Mouse (Mus musculus): Measurements from ENCODE around the gene Olfr384. TPM values are rescaled to one million over a fixed set of nuclear protein-coding genes. Genes with fewer than 3 reads are reported as not detected.
"Not testable (repeated sequence)": the region's sequence is repeated elsewhere in the genome, so short reads cannot be mapped to it uniquely, and the experiment has no call there.

Olfr384 gene
- not detected in 2 replicates for polyA plus RNA-seq (2012; rRNA removed)

DNA sequence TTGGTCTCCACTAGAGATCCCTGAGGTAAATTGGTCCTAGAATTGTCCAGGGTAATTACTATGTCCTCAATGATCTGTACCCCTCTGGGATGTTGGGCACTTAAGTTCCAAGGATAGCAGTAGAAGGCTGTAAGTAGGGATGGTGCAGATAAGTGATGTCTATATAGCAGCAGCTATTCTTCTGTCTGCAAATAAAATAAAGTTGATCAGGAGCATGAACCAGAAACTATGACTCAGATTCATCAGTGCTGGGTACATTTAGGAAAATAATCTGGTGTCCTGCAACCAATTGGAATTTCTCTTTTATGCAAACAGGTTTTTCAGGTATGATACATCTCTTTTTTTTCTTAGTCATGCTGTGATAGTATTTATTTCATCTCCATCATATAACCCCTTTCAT is at the start of gene Olfr384:
TSS of gene Olfr384 (plus strand) at position 301 of the 400 bp plus-strand sequence.
- DNase-seq (ENCODE audit: low read depth, low spot score) = no peak

- DNase-seq (ENCODE audit: low read depth, low spot score) = no peak
Measured at GRCm38 (mm10) chr11:73579871-73580270, 18.5 kb upstream of the Olfr384 start.

GRCm38 (mm10) chr11:73583188-73583587 is 15.2 kb upstream of the Olfr384 start:
- DNase-seq (ENCODE audit: low read depth, low spot score) = not testable (repeated sequence)
- 82% methylated on average over 1 of the region's 1 CpGs for WGBS

DNA sequence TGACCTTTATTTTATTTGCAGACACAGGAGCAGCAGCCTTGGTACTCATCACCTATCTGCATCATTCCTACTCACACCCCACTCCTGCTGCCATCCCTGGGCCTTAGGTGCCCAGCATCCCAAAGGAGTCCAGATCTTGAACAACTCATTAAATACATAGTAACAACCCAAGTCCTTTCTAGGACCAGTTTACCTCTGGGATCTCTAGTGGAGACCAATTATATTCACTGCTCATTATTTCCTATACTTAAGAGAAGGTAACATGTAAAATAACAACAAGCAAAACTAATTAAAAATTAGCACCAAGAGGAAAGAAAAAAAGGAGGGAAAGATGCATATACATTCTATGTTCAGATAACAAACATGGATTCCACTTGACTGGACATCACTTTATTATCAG is 5.5 kb upstream of the Olfr384 start, which contains the start of gene Olfr385:
TSS of gene Olfr385 (minus strand) at position 101 of the 400 bp plus-strand sequence.
- DNase-seq (ENCODE audit: low read depth, low spot score) = no peak

Other genes with a start within 250 kb of the Olfr384 start
- gene Olfr20, start 247.8 kb upstream of the Olfr384 start, polyA plus RNA-seq (2012; rRNA removed) = 0.07 TPM in 1 of 2 replicates, not detected in the other
- not detected in 2 replicates for gene Olfr376, start 227.3 kb upstream of the Olfr384 start, polyA plus RNA-seq (2012; rRNA removed)
- not detected in 2 replicates for gene Olfr1, start 199.0 kb upstream of the Olfr384 start, polyA plus RNA-seq (2012; rRNA removed)
- gene Olfr378, start 170.1 kb upstream of the Olfr384 start, polyA plus RNA-seq (2012; rRNA removed) = not detected in 2 replicates
- gene Olfr380, start 141.1 kb upstream of the Olfr384 start, polyA plus RNA-seq (2012; rRNA removed) = not detected in 2 replicates
- not detected in 2 replicates for gene Olfr381, start 107.0 kb upstream of the Olfr384 start, polyA plus RNA-seq (2012; rRNA removed)
- gene Olfr382, start 81.4 kb upstream of the Olfr384 start, polyA plus RNA-seq (2012; rRNA removed) = not detected in 2 replicates
- not detected in 2 replicates for gene Olfr385, start 5.6 kb upstream of the Olfr384 start, polyA plus RNA-seq (2012; rRNA removed)
- not detected in 2 replicates for gene Zfp735, start 90.2 kb downstream of the Olfr384 start, polyA plus RNA-seq (2012; rRNA removed)
- not detected in 2 replicates for gene Olfr389, start 182.1 kb downstream of the Olfr384 start, polyA plus RNA-seq (2012; rRNA removed)
- not detected in 2 replicates for gene Olfr390, start 184.4 kb downstream of the Olfr384 start, polyA plus RNA-seq (2012; rRNA removed)
- 0.04 TPM in 1 of 2 replicates, not detected in the other for gene Olfr391-ps, start 204.5 kb downstream of the Olfr384 start, polyA plus RNA-seq (2012; rRNA removed)
- not detected in 2 replicates for gene Olfr392, start 218.5 kb downstream of the Olfr384 start, polyA plus RNA-seq (2012; rRNA removed)